ENCODE assay signal across 8 mouse cellular contexts in the genomic region with DNA sequence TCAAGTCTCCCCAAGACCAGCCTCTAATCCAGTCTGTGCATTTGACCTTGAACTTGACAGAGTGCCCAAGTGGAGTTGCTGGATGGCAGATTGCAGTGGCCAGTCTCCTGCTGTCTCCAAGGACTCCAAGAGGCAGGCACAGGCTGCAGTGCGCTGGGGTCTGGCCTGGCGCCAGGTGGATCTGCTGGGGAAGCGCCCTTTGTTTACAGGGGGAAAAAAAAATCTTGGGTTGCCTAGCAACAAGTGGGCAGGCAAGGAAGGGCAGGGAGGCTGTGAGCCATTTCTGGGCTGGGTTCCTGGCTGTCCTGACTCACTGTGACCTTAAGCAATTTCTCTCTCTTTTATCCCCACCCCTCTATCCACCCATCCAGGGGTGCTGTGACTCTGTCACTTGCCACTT. TPM values are rescaled to one million over a fixed set of nuclear protein-coding genes. Genes with fewer than 3 reads are reported as not detected.
DNase-seq lines count a peak whose midpoint lies in the region; ATAC-seq and TF ChIP-seq lines count a peak whose summit lies in the region.

No protein-coding gene starts in this region.

- H3K9ac ChIP-seq in forebrain, postnatal 0 days, result no peak overlapping the region
- H3K9ac ChIP-seq in liver, embryonic 16.5 days (ENCODE audit: low read depth, low read length), result no peak overlapping the region
- H3K9ac ChIP-seq in neural tube, embryonic 14.5 days (replicated peaks; ENCODE audit: low read depth, low read length), result no peak overlapping the region

- peak overlapping the region; percentile 35; the same call in 1 of the 2 replicates for H3K27ac ChIP-seq in forebrain, postnatal 0 days (ENCODE audit: low read depth, low read length)
- H3K27ac ChIP-seq in liver, embryonic 16.5 days (ENCODE audit: low read length), result no peak overlapping the region
- peak overlapping the region; percentile 12; the same call in 1 of the 2 replicates for H3K27ac ChIP-seq in neural tube, embryonic 14.5 days (ENCODE audit: low read depth, low read length)

- H3K4me1 ChIP-seq in G1E (ENCODE audit: insufficient read depth, low read depth, low read length), result peaks cover 45% of the 10 kb centered on the region
- peaks cover 18% of the 10 kb centered on the region for H3K4me1 ChIP-seq in forebrain, postnatal 0 days (ENCODE audit: insufficient read depth)
- H3K4me1 ChIP-seq in liver, embryonic 16.5 days (ENCODE audit: control insufficient read depth, low read depth, low read length), result peaks cover 22% of the 10 kb centered on the region
- peaks cover 19% of the 10 kb centered on the region for H3K4me1 ChIP-seq in neural tube, embryonic 14.5 days (ENCODE audit: control insufficient read depth, insufficient read depth, low read length)

- ATAC-seq in G1E (ENCODE audit: extremely low read depth, insufficient number of reproducible peaks, low FRiP score, poor library complexity, severe bottlenecking), result no peak
- peak; percentile 38 for ATAC-seq in forebrain, postnatal 0 days
- ATAC-seq in liver, embryonic 16.5 days (ENCODE audit: low read depth), result peak; percentile 47
- ATAC-seq in neural tube, embryonic 14.5 days (ENCODE audit: low read depth), result peak; percentile 32; the same call in 1 of the 2 replicates

- H3K4me2 ChIP-seq in forebrain, postnatal 0 days (ENCODE audit: low read depth), result no peak overlapping the region
- H3K4me2 ChIP-seq in liver, embryonic 16.5 days (ENCODE audit: low read depth, low read length), result no peak overlapping the region
- no peak overlapping the region for H3K4me2 ChIP-seq in neural tube, embryonic 14.5 days (ENCODE audit: low read depth, low read length)

- H3K36me3 ChIP-seq in G1E (replicated peaks), result peaks cover 74% of the 10 kb centered on the region
- no peaks in the 10 kb centered on the region for H3K36me3 ChIP-seq in forebrain, postnatal 0 days (ENCODE audit: insufficient read depth)
- H3K36me3 ChIP-seq in liver, embryonic 16.5 days (ENCODE audit: control insufficient read depth, insufficient read depth), result no peaks in the 10 kb centered on the region
- H3K36me3 ChIP-seq in neural tube, embryonic 14.5 days (ENCODE audit: control insufficient read depth, insufficient read depth, low read length), result no peaks in the 10 kb centered on the region

- peak; percentile 40 for DNase-seq in G1E (ENCODE audit: low spot score)
- DNase-seq in cerebellum, adult 18-20 months, result peak; percentile 56 to 63
- peak; percentile 84 for DNase-seq in forebrain, postnatal 0 days
- peak; percentile 83 for DNase-seq in heart, postnatal 25 days (ENCODE audit: low spot score)
- peak; percentile 64 to 80 for DNase-seq in layer of hippocampus, adult 18-20 months (ENCODE audit: low spot score in 2 of 2)
- DNase-seq in urinary bladder, postnatal 25 days (ENCODE audit: low spot score), result peak; percentile 81

- no peak for TF ChIP-seq CTCF in G1E (IDR thresholded peaks at IDR 0.05; ENCODE audit: low read depth, low read length)
- no peak for TF ChIP-seq CTCF in forebrain, postnatal 0 days (IDR thresholded peaks at IDR 0.05; ENCODE audit: low read depth)

- H3K27me3 ChIP-seq in G1E (ENCODE audit: insufficient read depth, low read length), result no peaks in the 10 kb centered on the region
- no peaks in the 10 kb centered on the region for H3K27me3 ChIP-seq in forebrain, postnatal 0 days (ENCODE audit: insufficient read depth, low read length)
- no peaks in the 10 kb centered on the region for H3K27me3 ChIP-seq in liver, embryonic 16.5 days (ENCODE audit: control insufficient read depth, insufficient read depth, low read depth, low read length)
- no peaks in the 10 kb centered on the region for H3K27me3 ChIP-seq in neural tube, embryonic 14.5 days (ENCODE audit: control insufficient read depth, insufficient read depth, low read length)

- no peak overlapping the region for H3K4me3 ChIP-seq in G1E (ENCODE audit: low read depth, low read length)
- no peak overlapping the region for H3K4me3 ChIP-seq in forebrain, postnatal 0 days (ENCODE audit: low read depth, low read length)
- no peak overlapping the region for H3K4me3 ChIP-seq in liver, embryonic 16.5 days (ENCODE audit: low read depth, low read length)
- no peak overlapping the region for H3K4me3 ChIP-seq in neural tube, embryonic 14.5 days (ENCODE audit: low read depth, low read length)

- intact Hi-C loops in heart, postnatal 25 days (cut with DNase I), result loop anchor here (10.0 kb wide), 1 partner anchor 445 kb away; no protein-coding TSS in a partner anchor

- WGBS in forebrain, postnatal 0 days, result 12% methylated on average over 3 of the region's 3 CpGs
- 21% methylated on average over 3 of the region's 3 CpGs for WGBS in liver, embryonic 16.5 days (ENCODE audit: insufficient replicate concordance)
- 6% methylated on average over 3 of the region's 3 CpGs for WGBS in neural tube, embryonic 14.5 days

- no peaks in the 10 kb centered on the region for H3K9me3 ChIP-seq in G1E (replicated peaks)
- H3K9me3 ChIP-seq in forebrain, postnatal 0 days (ENCODE audit: low read length), result no peaks in the 10 kb centered on the region
- no peaks in the 10 kb centered on the region for H3K9me3 ChIP-seq in liver, embryonic 16.5 days (replicated peaks; ENCODE audit: control insufficient read depth, low read length)
- H3K9me3 ChIP-seq in neural tube, embryonic 14.5 days (ENCODE audit: control insufficient read depth, low read length), result no peaks in the 10 kb centered on the region

RNA-seq across cellular contexts. Expression of gene Rfx2, which starts 20.6 kb away (rescaled TPM):
- total RNA-seq in G1E (2014; fragmentation: Nextera tagmentation) (21.4 and 27.9 TPM in 2 replicates), G1E (2017) (3.9 and 4.1 TPM in 2 replicates)
- 36.4 and 38.2 TPM in 2 replicates for polyA plus RNA-seq in G1E (2012)
- 2.4 and 3.6 TPM in 2 replicates for total RNA-seq in forebrain, postnatal 0 days (2014; rRNA removed)
- 2.2 and 3.4 TPM in 2 replicates for polyA plus RNA-seq in forebrain, postnatal 0 days (2015; fragmentation: Nextera tagmentation; extraction: Ambion mirVana)
- 1 to 10 TPM; 3.2 to 4.6 TPM for total RNA-seq in heart, postnatal 25 days (2021)
- total RNA-seq in layer of hippocampus, adult 18-20 months (2021), result 1 to 10 TPM; 4.8 to 5.7 TPM
- 12.4 and 12.6 TPM in 2 replicates for polyA plus RNA-seq in liver, embryonic 16.5 days (2015; fragmentation: Nextera tagmentation; extraction: Ambion mirVana)
- polyA plus RNA-seq in neural tube, embryonic 14.5 days (2014; fragmentation: Nextera tagmentation; extraction: Ambion mirVana), result 3.6 and 4.6 TPM in 2 replicates

RNA-seq across cellular contexts. Expression of gene Prr22, which starts 40.2 kb away (rescaled TPM):
- total RNA-seq in G1E (2014; fragmentation: Nextera tagmentation) (not detected in 2 replicates), G1E (2017) (0.17 and 0.22 TPM in 2 replicates)
- polyA plus RNA-seq in G1E (2012), result 3.5 and 5.0 TPM in 2 replicates
- total RNA-seq in forebrain, postnatal 0 days (2014; rRNA removed), result 0.69 and 0.71 TPM in 2 replicates
- 0.14 and 0.25 TPM in 2 replicates for polyA plus RNA-seq in forebrain, postnatal 0 days (2015; fragmentation: Nextera tagmentation; extraction: Ambion mirVana)
- total RNA-seq in heart, postnatal 25 days (2021), result under 1 TPM; 0.13 to 0.22 TPM
- total RNA-seq in layer of hippocampus, adult 18-20 months (2021), result 1 to 10 TPM in 1 of 2 experiments, under 1 TPM in 1; 0.99 to 1.2 TPM
- polyA plus RNA-seq in liver, embryonic 16.5 days (2015; fragmentation: Nextera tagmentation; extraction: Ambion mirVana), result 0.42 and 0.44 TPM in 2 replicates
- polyA plus RNA-seq in neural tube, embryonic 14.5 days (2014; fragmentation: Nextera tagmentation; extraction: Ambion mirVana), result 0.53 and 0.70 TPM in 2 replicates

RNA-seq across cellular contexts. Expression of gene Dus3l, which starts 45.7 kb away (rescaled TPM):
- 8.7 and 12.0 TPM in 2 replicates for total RNA-seq in G1E (2014; fragmentation: Nextera tagmentation)
- total RNA-seq in G1E (2017), result 12.4 and 15.0 TPM in 2 replicates
- 52.5 and 57.1 TPM in 2 replicates for polyA plus RNA-seq in G1E (2012)
- 75.1 and 75.3 TPM in 2 replicates for total RNA-seq in forebrain, postnatal 0 days (2014; rRNA removed)
- 70.4 and 79.9 TPM in 2 replicates for polyA plus RNA-seq in forebrain, postnatal 0 days (2015; fragmentation: Nextera tagmentation; extraction: Ambion mirVana)
- total RNA-seq in heart, postnatal 25 days (2021), result 10 to 100 TPM; 18.3 to 18.8 TPM
- 10 to 100 TPM; 63.4 to 68.8 TPM for total RNA-seq in layer of hippocampus, adult 18-20 months (2021)
- polyA plus RNA-seq in liver, embryonic 16.5 days (2015; fragmentation: Nextera tagmentation; extraction: Ambion mirVana), result 11.4 and 12.2 TPM in 2 replicates
- 79.0 and 81.0 TPM in 2 replicates for polyA plus RNA-seq in neural tube, embryonic 14.5 days (2014; fragmentation: Nextera tagmentation; extraction: Ambion mirVana)

RNA-seq across cellular contexts. Expression of gene Nrtn, which starts 52.9 kb away (rescaled TPM):
- not detected in 2 replicates for total RNA-seq in G1E (2014; fragmentation: Nextera tagmentation)
- total RNA-seq in G1E (2017), result not detected in 2 replicates
- polyA plus RNA-seq in G1E (2012), result not detected in 2 replicates
- 1.9 and 5.4 TPM in 2 replicates for total RNA-seq in forebrain, postnatal 0 days (2014; rRNA removed)
- 2.7 and 2.8 TPM in 2 replicates for polyA plus RNA-seq in forebrain, postnatal 0 days (2015; fragmentation: Nextera tagmentation; extraction: Ambion mirVana)
- 10 to 100 TPM; 25.7 to 28.8 TPM for total RNA-seq in heart, postnatal 25 days (2021)
- total RNA-seq in layer of hippocampus, adult 18-20 months (2021), result 1 to 10 TPM; 1.6 to 3.4 TPM
- polyA plus RNA-seq in liver, embryonic 16.5 days (2015; fragmentation: Nextera tagmentation; extraction: Ambion mirVana), result 0.49 and 1.0 TPM in 2 replicates
- polyA plus RNA-seq in neural tube, embryonic 14.5 days (2014; fragmentation: Nextera tagmentation; extraction: Ambion mirVana), result 1.9 and 2.9 TPM in 2 replicates
